Mouse (Mus musculus): ENCODE data around the gene Smtnl2.

The Smtnl2 gene

GRCm38 (mm10) chr11:72425201-72425600 is 13.7 kb upstream of the Smtnl2 start:
- DNase-seq (ENCODE audit: low read depth): no peak

- DNase-seq (ENCODE audit: low read depth): no peak
These were observed 12.2 kb upstream of the Smtnl2 start for GRCm38 (mm10) chr11:72423686-72424085.

- no peak for DNase-seq (ENCODE audit: low read depth)
These were observed 10.2 kb upstream of the Smtnl2 start for GRCm38 (mm10) chr11:72421518-72422278.

DNA sequence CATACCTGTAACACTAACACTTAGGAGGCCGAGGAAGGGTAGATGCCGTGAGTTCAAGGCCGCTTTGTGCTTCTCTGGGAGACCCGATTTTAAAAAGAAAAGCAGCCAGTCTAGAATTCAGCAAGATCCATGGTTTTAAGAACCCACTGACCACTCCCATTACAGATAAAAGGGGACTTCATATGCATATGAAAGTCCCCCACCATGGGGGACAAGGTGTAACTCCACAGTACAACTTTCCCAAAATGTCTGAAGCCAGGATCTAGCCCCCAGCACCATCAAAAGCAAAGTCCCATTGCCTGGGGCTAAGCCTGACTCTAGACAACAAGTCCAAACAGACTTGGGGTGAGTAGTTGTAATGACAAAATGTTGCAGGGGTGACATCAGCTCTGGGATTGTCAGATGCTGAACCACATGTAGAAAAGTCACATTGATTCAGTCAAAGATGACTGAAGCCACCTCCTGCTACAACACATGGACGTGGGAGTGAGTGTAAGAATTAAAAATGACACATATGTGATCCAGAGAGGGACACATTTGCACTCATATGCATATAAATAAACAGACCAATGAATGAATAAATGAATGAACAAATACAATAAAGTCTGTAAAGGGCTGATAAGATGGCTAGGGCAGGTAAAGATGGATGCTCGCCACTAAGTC is 9.1 kb upstream of the Smtnl2 start:
- no peak for DNase-seq (ENCODE audit: low read depth)

DNA sequence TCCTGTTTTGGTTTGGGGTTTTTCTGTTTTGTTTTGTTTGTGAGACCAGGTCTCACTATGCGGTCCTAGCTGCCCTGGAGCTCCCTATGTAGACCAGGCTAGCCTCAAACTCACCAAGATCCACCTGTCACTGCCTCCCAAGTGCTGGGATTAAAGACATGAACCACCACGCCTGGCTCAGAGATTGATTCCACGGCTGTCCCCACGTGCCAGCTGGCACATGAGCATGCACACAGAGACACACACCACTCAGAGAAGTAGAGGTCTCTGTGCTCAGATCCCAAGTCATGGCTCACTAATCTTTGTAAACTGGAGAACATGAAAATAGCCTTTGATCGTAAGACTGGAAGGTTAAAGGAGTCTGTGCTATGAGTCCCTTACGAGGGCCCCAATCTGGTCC is 7.5 kb upstream of the Smtnl2 start:
- DNase-seq (ENCODE audit: low read depth): no peak

GRCm38 (mm10) chr11:72418227-72418626 is 6.7 kb upstream of the Smtnl2 start:
- no peak for DNase-seq (ENCODE audit: low read depth)

DNA sequence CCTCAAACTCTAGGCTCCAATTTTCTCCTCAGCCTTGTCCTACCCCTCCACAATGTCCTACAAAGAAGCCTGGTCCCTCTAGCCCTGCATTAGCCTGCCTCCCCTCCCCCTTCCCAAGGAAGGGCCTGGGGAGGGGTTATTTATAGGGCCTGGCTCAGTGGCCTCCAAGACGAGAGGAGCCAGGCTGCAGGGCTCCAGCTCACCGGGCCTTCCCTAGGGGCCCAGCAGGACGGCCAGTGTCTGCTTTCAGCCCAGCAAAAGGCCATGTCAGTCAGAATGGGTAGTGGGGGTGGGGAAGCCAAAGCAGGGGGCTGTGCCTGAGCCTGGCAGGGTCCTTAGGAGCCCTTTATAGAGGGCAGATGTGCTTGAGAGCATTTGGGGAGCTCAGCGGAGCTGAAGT is 5.9 kb upstream of the Smtnl2 start:
- DNase-seq (ENCODE audit: low read depth): no peak

GRCm38 (mm10) chr11:72416666-72417065 is 5.2 kb upstream of the Smtnl2 start:
- no peak for DNase-seq (ENCODE audit: low read depth)

GRCm38 (mm10) chr11:72415155-72415554 is 3.6 kb upstream of the Smtnl2 start:
- no peak for DNase-seq (ENCODE audit: low read depth)

DNA sequence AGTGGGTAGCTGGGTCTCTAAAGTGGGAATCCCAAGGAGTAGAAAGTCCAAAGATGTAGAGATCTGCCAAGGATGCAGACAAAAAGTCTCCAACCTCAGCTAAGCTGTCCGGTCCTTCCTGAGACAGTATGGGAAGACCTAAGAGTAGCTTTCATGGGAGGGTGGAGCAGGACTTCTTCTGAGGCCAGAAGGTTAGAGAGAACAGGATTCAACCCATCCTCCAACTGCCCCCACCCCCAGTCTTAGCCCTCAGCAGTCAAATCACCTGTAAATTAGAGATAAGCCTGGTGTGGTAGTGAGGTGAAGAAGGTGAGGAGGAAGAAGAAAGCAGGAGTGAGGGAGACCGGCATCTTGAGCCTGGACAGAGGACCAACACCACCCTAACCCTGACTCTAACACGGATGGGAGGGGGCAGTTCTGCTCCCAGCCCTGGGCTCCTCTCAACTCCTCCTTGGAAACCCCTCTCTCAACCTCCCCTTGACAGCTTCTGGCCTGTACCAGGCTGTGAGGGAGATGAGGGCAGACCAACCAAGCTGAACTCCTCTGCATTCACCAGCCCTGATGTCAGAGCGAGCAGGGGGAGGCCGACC is 2.2 kb upstream of the Smtnl2 start:
- no peak for DNase-seq (ENCODE audit: low read depth)

GRCm38 (mm10) chr11:72413016-72413415 is 1.5 kb upstream of the Smtnl2 start:
- DNase-seq (ENCODE audit: low read depth): no peak

DNA sequence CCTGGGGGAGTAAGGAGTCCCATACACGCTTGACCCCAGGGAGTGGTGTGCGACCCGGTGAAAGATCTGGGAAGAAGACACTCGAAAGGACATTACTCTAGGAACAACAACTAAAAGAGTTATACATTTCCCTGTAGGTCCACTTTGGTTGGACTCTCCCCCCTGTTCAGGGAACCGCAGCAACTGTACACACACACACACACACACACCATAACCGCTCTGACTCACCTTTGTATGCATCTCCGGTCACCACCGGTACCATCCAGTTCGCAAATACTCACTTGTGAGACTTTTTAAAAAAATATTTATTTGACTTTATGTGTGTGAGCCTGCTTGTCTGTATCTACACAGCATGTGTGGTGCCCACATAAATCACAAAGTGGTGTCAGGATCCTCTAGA is 432 bp upstream of the Smtnl2 start:
- DNase-seq (ENCODE audit: low read depth): no peak

DNA sequence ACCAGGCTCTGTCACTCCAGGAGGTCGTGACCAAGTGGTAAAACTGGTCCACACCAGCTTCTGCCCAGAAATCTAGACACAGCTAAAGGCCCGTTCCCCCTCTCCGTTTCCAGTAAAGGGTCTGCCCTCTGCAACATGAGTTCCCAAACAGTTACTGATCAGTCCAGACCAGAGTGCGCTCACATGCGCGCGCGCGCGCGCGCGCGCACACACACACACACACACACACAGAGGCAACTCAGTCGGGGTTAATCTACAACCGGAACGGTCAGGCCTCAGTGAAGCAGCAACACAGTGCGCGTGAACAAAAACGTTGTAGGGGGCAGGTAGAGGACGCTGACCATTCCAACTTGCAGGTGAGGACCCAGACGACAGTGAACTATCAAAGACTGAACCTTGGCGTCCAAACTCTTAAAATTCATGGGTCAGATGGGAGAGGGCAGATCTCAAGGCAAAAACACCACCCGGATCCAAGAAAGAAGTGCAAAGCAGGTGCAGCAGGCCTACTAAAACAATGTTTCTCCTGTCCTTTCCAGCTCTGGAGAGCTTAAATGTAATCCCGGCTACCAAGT is 906 bp downstream of the Smtnl2 start:
- DNase-seq (ENCODE audit: low read depth): no peak

GRCm38 (mm10) chr11:72409649-72410385 is 1.7 kb downstream of the Smtnl2 start:
- no peak for DNase-seq (ENCODE audit: low read depth)

GRCm38 (mm10) chr11:72408451-72409170 is 2.9 kb downstream of the Smtnl2 start:
- no peak for DNase-seq (ENCODE audit: low read depth)

DNA sequence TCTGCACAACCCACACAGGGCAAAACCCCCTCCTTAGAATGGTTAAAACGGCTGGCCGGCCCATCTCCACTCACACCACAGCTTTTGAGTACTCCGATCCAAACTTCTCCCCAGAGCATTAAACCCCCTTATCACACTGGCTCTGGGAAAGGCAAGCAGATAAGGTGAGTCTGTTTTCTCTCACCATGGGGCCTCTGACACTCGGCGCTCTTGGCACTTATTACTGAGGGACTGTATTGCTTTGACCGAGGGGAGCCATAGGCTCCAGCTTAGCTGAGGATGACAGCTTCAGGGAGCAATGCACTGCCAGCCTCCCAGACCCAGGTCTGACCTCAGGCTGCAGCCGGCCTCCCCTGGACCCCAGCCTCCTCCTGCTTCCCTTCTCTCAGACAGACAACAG is 3.9 kb downstream of the Smtnl2 start:
- no peak for DNase-seq (ENCODE audit: low read depth)

- no peak for DNase-seq (ENCODE audit: low read depth)
These were observed 4.4 kb downstream of the Smtnl2 start for GRCm38 (mm10) chr11:72407081-72407480.

DNA sequence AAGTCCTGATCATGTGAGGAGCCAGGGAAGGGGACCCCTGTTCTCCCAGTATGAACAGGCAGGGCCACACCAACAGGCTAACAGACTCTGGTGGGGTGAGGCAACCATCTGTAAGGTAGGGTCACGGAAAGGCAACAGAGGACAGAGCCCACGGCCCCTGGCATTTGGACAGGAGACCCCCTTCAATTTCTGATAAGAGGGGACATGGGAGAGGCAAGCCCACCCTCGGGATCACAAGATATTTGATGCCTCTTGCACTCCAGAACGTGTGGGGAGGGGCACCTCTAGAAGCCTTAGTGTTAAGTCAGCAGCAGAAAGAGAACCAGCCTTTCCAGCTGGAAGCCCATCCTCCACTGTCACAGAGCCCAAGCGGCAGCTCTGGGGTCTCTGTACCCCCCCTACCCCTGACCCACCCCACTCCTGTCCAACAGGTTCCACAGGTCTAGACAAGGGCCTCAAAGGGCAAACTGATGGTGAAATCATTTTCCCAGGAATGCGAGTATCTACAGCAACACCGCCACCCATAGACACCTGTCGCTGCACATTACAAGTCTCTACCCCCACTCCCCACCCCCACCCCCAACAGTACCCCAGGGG is 5.3 kb downstream of the Smtnl2 start:
- DNase-seq (ENCODE audit: low read depth): no peak

GRCm38 (mm10) chr11:72405532-72405931 is 6.0 kb downstream of the Smtnl2 start:
- no peak for DNase-seq (ENCODE audit: low read depth)

DNA sequence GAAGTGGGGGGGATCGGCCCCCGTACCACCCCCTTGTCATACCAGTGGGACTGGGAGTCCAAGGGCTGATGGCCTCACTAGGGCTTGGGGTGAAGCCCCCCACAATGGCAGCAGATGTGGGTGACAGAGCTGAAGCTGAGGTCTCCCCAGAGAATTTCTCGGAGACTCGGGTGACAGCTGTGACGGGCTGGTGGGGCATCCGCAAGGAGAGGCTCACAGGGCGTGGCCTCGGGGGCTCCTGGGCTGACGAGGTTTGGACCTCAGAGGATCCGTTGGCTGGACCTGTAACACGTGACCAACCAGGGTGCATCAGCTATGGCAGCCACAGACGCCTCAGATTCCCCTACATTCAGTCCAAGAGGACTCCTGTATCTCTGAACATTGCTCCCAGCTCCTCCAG is 8.5 kb downstream of the Smtnl2 start:
- DNase-seq (ENCODE audit: low read depth): no peak

DNA sequence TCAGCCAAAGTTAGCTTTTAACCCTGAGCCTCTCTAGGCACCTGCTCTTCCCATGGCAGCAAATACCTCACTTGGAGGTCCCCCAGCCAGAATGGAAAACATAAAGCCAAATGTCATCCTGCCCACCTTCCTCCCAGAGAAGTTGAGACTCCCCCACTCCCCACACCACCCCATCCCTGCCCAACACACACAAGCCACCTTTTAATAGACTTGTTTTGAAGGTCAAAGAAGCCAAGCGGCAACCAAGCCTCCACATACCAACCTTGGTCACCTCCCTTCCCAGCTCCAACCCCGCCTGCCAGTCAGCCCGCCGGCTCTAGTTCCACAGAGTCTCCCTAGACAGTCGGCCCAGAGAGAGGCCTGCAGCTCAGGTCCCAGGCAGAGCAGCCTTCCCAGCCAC is 9.5 kb downstream of the Smtnl2 start:
- no peak for DNase-seq (ENCODE audit: low read depth)

Measured in induced T-regulatory cell, adult 2 months (primary cell).